Mouse (Mus musculus) liver, postnatal 0 days (tissue): Measurements from ENCODE around the gene F11r.

ENCODE experiments used
- CTCF ChIP-seq: sonication (generic); IDR thresholded peaks from 2 replicates; pipeline ENCODE4 v1.5.1; 2016; ENCODE audit warnings: antibody characterized with exemption, low read depth
- EP300 ChIP-seq: IDR thresholded peaks from 2 replicates; pipeline ENCODE4 v1.6.1; 2016; ENCODE audit warnings: antibody characterized with exemption, low read depth, mild to moderate bottlenecking

- TF ChIP-seq EP300 (peak; percentile 64), CTCF (no peak)
Observed at GRCm38 (mm10) chr1:171441466-171442412, 4.4 kb downstream of the F11r start.
